Mouse (Mus musculus): ENCODE results near the gene Prpf19.

Gene Prpf19

GRCm38 (mm10) chr19:10892201-10892600 lies 2.8 kb upstream of the Prpf19 start:
- in situ Hi-C loops (cut with MboI, MseI): loop anchor here in 1 of 2 experiments (25.0 kb wide), 1 partner anchor 1570 kb away; the partner anchor contains the start of gene Mpeg1

- in situ Hi-C loops (cut with MboI, MseI): loop anchor here in 1 of 2 experiments (25.0 kb wide), 1 partner anchor 1567 kb away; the partner anchor contains the start of gene Mpeg1
These were observed 677 bp downstream of the Prpf19 start for GRCm38 (mm10) chr19:10895708-10896107.

- in situ Hi-C loops (cut with MboI, MseI): loop anchor here in 1 of 2 experiments (25.0 kb wide), 1 partner anchor 1565 kb away; the partner anchor contains the start of gene Mpeg1
These were observed 1.8 kb downstream of the Prpf19 start for GRCm38 (mm10) chr19:10896849-10897248.

GRCm38 (mm10) chr19:10897491-10897890 lies 2.5 kb downstream of the Prpf19 start:
- in situ Hi-C loops (cut with MboI, MseI): loop anchor here in 1 of 2 experiments (25.0 kb wide), 1 partner anchor 1565 kb away; the partner anchor contains the start of gene Mpeg1

- in situ Hi-C loops (cut with MboI, MseI): loop anchor here in 1 of 2 experiments (5.0 kb wide), 1 partner anchor 62 kb away; no protein-coding TSS in a partner anchor
These were observed 5.3 kb downstream of the Prpf19 start for GRCm38 (mm10) chr19:10900315-10900714.

GRCm38 (mm10) chr19:10901046-10901445 lies 6.0 kb downstream of the Prpf19 start:
- in situ Hi-C loops (cut with MboI, MseI): loop anchor here in 1 of 2 experiments (5.0 kb wide), 1 partner anchor 61 kb away; no protein-coding TSS in a partner anchor

GRCm38 (mm10) chr19:10904512-10904911 lies 9.5 kb downstream of the Prpf19 start:
- in situ Hi-C loops (cut with MboI, MseI): loop anchor here in 1 of 2 experiments (5.0 kb wide), 1 partner anchor 58 kb away; no protein-coding TSS in a partner anchor

GRCm38 (mm10) chr19:10904927-10905727 lies 10.1 kb downstream of the Prpf19 start:
- in situ Hi-C loops (cut with MboI, MseI): loop anchor here in 1 of 2 experiments (5.0 kb wide), 1 partner anchor 57 kb away; no protein-coding TSS in a partner anchor

GRCm38 (mm10) chr19:10905728-10906000 lies 10.6 kb downstream of the Prpf19 start:
- in situ Hi-C loops (cut with MboI, MseI): no loop called here

GRCm38 (mm10) chr19:10907891-10908290 lies 12.9 kb downstream of the Prpf19 start:
- in situ Hi-C loops (cut with MboI, MseI): no loop called here

- in situ Hi-C loops (cut with MboI, MseI): no loop called here
These were observed 14.2 kb downstream of the Prpf19 start for GRCm38 (mm10) chr19:10909087-10909721.

GRCm38 (mm10) chr19:10914291-10914690 lies 19.3 kb downstream of the Prpf19 start:
- in situ Hi-C loops (cut with MboI, MseI): loop anchor here in 1 of 2 experiments (5.0 kb wide), 1 partner anchor 48 kb away; no protein-coding TSS in a partner anchor

GRCm38 (mm10) chr19:10914870-10915269 lies 19.8 kb downstream of the Prpf19 start:
- in situ Hi-C loops (cut with MboI, MseI): loop anchor here in 1 of 2 experiments (5.0 kb wide), 1 partner anchor 47 kb away; no protein-coding TSS in a partner anchor

GRCm38 (mm10) chr19:10916506-10916905 lies 21.5 kb downstream of the Prpf19 start:
- in situ Hi-C loops (cut with MboI, MseI): no loop called here

GRCm38 (mm10) chr19:10918321-10918991 lies 23.4 kb downstream of the Prpf19 start:
- in situ Hi-C loops (cut with MboI, MseI): no loop called here

GRCm38 (mm10) chr19:10920532-10920931 lies 25.5 kb downstream of the Prpf19 start, which contains the start of gene Zp1:
TSS of gene Zp1 (minus strand) at chr19:10920632.
- in situ Hi-C loops (cut with MboI, MseI): loop anchor here in 1 of 2 experiments (5.0 kb wide), 1 partner anchor 68 kb away; no protein-coding TSS in a partner anchor

GRCm38 (mm10) chr19:10921058-10921457 lies 26.0 kb downstream of the Prpf19 start:
- in situ Hi-C loops (cut with MboI, MseI): loop anchor here in 1 of 2 experiments (5.0 kb wide), 1 partner anchor 69 kb away; no protein-coding TSS in a partner anchor

- in situ Hi-C loops (cut with MboI, MseI): loop anchor here in 1 of 2 experiments (5.0 kb wide), 1 partner anchor 72 kb away; no protein-coding TSS in a partner anchor
These were observed 29.2 kb downstream of the Prpf19 start for GRCm38 (mm10) chr19:10924220-10924619.

- in situ Hi-C loops (cut with MboI, MseI): no loop called here
These were observed 31.1 kb downstream of the Prpf19 start for GRCm38 (mm10) chr19:10926123-10926621.

GRCm38 (mm10) chr19:10926666-10927065 lies 31.6 kb downstream of the Prpf19 start:
- in situ Hi-C loops (cut with MboI, MseI): no loop called here

- in situ Hi-C loops (cut with MboI, MseI): no loop called here
These were observed 35.6 kb downstream of the Prpf19 start for GRCm38 (mm10) chr19:10930641-10931040.
